ENCODE assay signal across 8 mouse cellular contexts in genomic region chr5:150195514-150196210, GRCm38 (mm10).
DNase-seq lines count a peak whose midpoint lies in the region; ATAC-seq and TF ChIP-seq lines count a peak whose summit lies in the region.

No protein-coding gene starts in this region.

- no peaks in the 10 kb centered on the region for H3K9me3 ChIP-seq in ES-E14 (ENCODE audit: control insufficient read depth, insufficient read depth, low read depth, low read length)
- no peaks in the 10 kb centered on the region; the same call in 1 of the 2 replicates for H3K9me3 ChIP-seq in forebrain, postnatal 0 days (ENCODE audit: low read length)
- no peaks in the 10 kb centered on the region for H3K9me3 ChIP-seq in neural tube, embryonic 15.5 days (replicated peaks)

- H3K9ac ChIP-seq in ES-E14 (ENCODE audit: insufficient read depth, low read depth, low read length, poor library complexity, severe bottlenecking): peak overlapping the region; percentile 50
- peak overlapping the region; percentile 43 for H3K9ac ChIP-seq in forebrain, postnatal 0 days
- peak overlapping the region; percentile 42; the same call in 1 of the 2 replicates for H3K9ac ChIP-seq in neural tube, embryonic 15.5 days (replicated peaks)

- peak; percentile 53 for DNase-seq in ES-E14 (ENCODE audit: low read depth, low spot score)
- peak; percentile 69 for DNase-seq in cerebellum, adult 8-10 months
- peak; percentile 76 for DNase-seq in forebrain, postnatal 0 days
- peak; percentile 84 for DNase-seq in heart, postnatal 36 days
- DNase-seq in layer of hippocampus, adult 18-20 months (ENCODE audit: low spot score in 2 of 2): peak; percentile 56 to 72
- DNase-seq in lung, adult 18-20 months: peak; percentile 77 to 83
- DNase-seq in thymus, postnatal 0 days (ENCODE audit: low spot score): peak; percentile 39

- peaks cover 8 to 9% of the 10 kb centered on the region in 2 experiments for H3K4me1 ChIP-seq in ES-E14 (ENCODE audit: control insufficient read depth in 2 of 2, insufficient read depth in 2 of 2, low read length in 2 of 2, poor library complexity in 1 of 2)
- H3K4me1 ChIP-seq in forebrain, postnatal 0 days (ENCODE audit: insufficient read depth): peaks cover 6% of the 10 kb centered on the region; the same call in 1 of the 2 replicates
- peaks cover 12% of the 10 kb centered on the region for H3K4me1 ChIP-seq in neural tube, embryonic 15.5 days

- in situ Hi-C loops in ES-E14 (cut with MboI; ENCODE audit: low sequenced_read_pairs in 2 of 2, unreplicated experiment in 2 of 2): no loop called here

- intact Hi-C loops in heart, postnatal 36 days (cut with DNase I): loop anchor here (2.0 kb wide), 2 partner anchors 17 kb away; no protein-coding TSS in a partner anchor

- H3K4me3 ChIP-seq in ES-E14 (ENCODE audit: insufficient read depth in 1 of 2, low read depth in 1 of 2, low read length in 2 of 2, poor library complexity in 1 of 2, severe bottlenecking in 1 of 2): peak overlapping the region; percentile 48 to 80
- peak overlapping the region; percentile 34 for H3K4me3 ChIP-seq in forebrain, postnatal 0 days (ENCODE audit: low read depth, low read length)
- H3K4me3 ChIP-seq in neural tube, embryonic 15.5 days (replicated peaks): peak overlapping the region; percentile 40

- no peak overlapping the region; the same call in 1 of the 2 replicates for H3K27ac ChIP-seq in ES-E14 (ENCODE audit: insufficient read depth, low read depth, low read length, poor library complexity, severe bottlenecking)
- H3K27ac ChIP-seq in forebrain, postnatal 0 days (ENCODE audit: low read depth, low read length): no peak overlapping the region
- H3K27ac ChIP-seq in neural tube, embryonic 15.5 days (replicated peaks): peak overlapping the region; percentile 38; the same call in 1 of the 2 replicates

- peak; percentile 77 for ATAC-seq in forebrain, postnatal 0 days
- ATAC-seq in neural tube, embryonic 15.5 days (ENCODE audit: low FRiP score): peak; percentile 49; the same call in 1 of the 2 replicates

- TF ChIP-seq CTCF in forebrain, postnatal 0 days (IDR thresholded peaks at IDR 0.05; ENCODE audit: low read depth): no peak

- no peaks in the 10 kb centered on the region for H3K27me3 ChIP-seq in forebrain, postnatal 0 days (ENCODE audit: insufficient read depth, low read length)
- no peaks in the 10 kb centered on the region for H3K27me3 ChIP-seq in neural tube, embryonic 15.5 days (replicated peaks)

- peak overlapping the region; percentile 60 for H3K4me2 ChIP-seq in forebrain, postnatal 0 days (ENCODE audit: low read depth)
- H3K4me2 ChIP-seq in neural tube, embryonic 15.5 days: peak overlapping the region; percentile 78

- H3K36me3 ChIP-seq in ES-E14 (ENCODE audit: control insufficient read depth, insufficient read depth, low read length, poor library complexity, severe bottlenecking): no peaks in the 10 kb centered on the region
- H3K36me3 ChIP-seq in forebrain, postnatal 0 days (ENCODE audit: insufficient read depth): no peaks in the 10 kb centered on the region
- no peaks in the 10 kb centered on the region for H3K36me3 ChIP-seq in neural tube, embryonic 15.5 days

- WGBS in forebrain, postnatal 0 days: 4% methylated on average over 22 of the region's 22 CpGs
- 3% methylated on average over 22 of the region's 22 CpGs for WGBS in neural tube, embryonic 15.5 days

TF ChIP-seq in ES-E14, 5 proteins besides CTCF, POLR2A, EP300 and RAD21:
- TF ChIP-seq MAFK (IDR thresholded peaks at IDR 0.05; ENCODE audit: insufficient read depth, low read depth, low read length) (no peak), CHD2 (IDR thresholded peaks at IDR 0.05; ENCODE audit: low read depth, low read length) (no peak), ZNF384 (IDR thresholded peaks at IDR 0.05; ENCODE audit: low read depth, low read length) (peak; percentile 91), ZC3H11A (IDR thresholded peaks at IDR 0.05; ENCODE audit: borderline replicate concordance, low read depth, low read length) (no peak), HCFC1 (IDR thresholded peaks at IDR 0.05; ENCODE audit: borderline replicate concordance, insufficient read depth, low read length) (0 out of 2 replicates have a peak, but pooled peaks have one; percentile 39)
